Mouse (Mus musculus) small intestine, adult 2 months (tissue): ENCODE measurements around the gene Gba.
A peak's percentile ranks its signal among the peaks of the same experiment; 100 is the strongest.

Source experiments
- CTCF ChIP-seq: fragments of 200-500 bp; IDR thresholded peaks from 2 replicates; pipeline ENCODE4 v1.5.1; 2012; ENCODE audit warnings: low read depth, mild to moderate bottlenecking, control low read depth, inconsistent platforms, low read length, moderate library complexity, mixed read lengths; ENCODE audit not compliant: insufficient replicate concordance, insufficient read length; ENCODE audit errors: extremely low read depth
- POLR2A ChIP-seq: fragments of 200-500 bp; IDR thresholded peaks from 2 replicates; pipeline ENCODE4 v1.6.1; 2012; ENCODE audit warnings: low read depth, mild to moderate bottlenecking, control low read depth, inconsistent platforms, low read length, moderate library complexity

DNA sequence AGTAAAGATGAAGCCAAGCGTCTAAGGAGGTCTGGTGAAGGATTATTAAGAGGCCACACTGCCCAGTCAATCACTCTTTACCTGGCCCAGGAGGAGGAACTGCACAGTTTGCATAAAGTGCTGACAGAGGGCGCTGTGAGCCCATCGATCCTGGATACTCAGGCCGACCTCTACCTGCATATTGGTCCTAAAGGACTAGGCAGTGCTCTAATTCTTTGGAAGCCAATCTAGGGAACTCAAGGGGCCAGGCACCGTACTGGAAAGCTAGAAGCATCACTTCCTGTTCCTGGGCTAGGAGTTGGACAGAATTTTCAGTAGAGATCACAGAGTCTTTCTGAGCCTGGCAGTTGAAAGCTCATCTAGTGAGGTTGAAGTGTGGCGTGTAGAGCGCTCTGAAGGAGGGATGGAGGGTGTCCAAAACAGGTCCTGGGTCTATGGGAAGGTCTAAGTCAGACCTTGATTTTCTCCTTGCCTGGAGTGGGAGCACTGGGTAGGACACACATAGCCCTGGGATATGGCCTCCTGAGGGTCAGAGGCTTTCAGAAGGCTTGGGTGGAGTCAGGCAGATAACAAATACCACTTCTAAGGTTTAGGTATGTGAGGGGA is 47.8 kb downstream of the Gba start:
- peak; percentile 72; the same call in 1 of the 2 replicates for TF ChIP-seq CTCF
- no peak for TF ChIP-seq POLR2A
